Mouse (Mus musculus) heart, adult 2 months (tissue): ENCODE measurements at regions not wholly inside any gene's neighbourhood (a gene's known extent, or its start where the extent isn't known, plus 50 kb on each side); places are given as distances from the start of the nearest gene placed in this dataset.

ENCODE experiments used
- EP300 ChIP-seq: fragments of 200-500 bp; IDR thresholded peaks from 2 replicates; pipeline ENCODE4 v1.6.1; 2011; ENCODE audit warnings: low read depth, low read length, control low read depth; ENCODE audit not compliant: insufficient read depth
- POLR2A ChIP-seq: fragments of 200-500 bp; IDR thresholded peaks from 2 replicates; pipeline ENCODE4 v1.6.1; 2011; ENCODE audit warnings: mild to moderate bottlenecking, low read depth, low read length, control low read depth; ENCODE audit not compliant: insufficient read depth

GRCm38 (mm10) chr3:38360421-38360921, 124.2 kb downstream of the Ankrd50 start:
- TF ChIP-seq POLR2A (no peak), EP300 (no peak)
